Mouse (Mus musculus) retina, embryonic 14.5 days (tissue): ENCODE measurements at regions not wholly inside any gene's neighbourhood (a gene's known extent, or its start where the extent isn't known, plus 50 kb on each side); places are given as distances from the start of the nearest gene placed in this dataset.

Source experiments
- DNase-seq: peaks from one replicate; pipeline ENCODE4 v3.0.0-alpha.2; 2015; ENCODE audit warnings: low spot score

GRCm38 (mm10) chr1:80030635-80031034, 169.7 kb upstream of the Serpine2 start:
- DNase-seq, result no peak

GRCm38 (mm10) chr1:80030224-80030623, 169.2 kb upstream of the Serpine2 start:
- no peak for DNase-seq

- no peak for DNase-seq
Observed at GRCm38 (mm10) chr1:80025863-80026616, 165.1 kb upstream of the Serpine2 start.

GRCm38 (mm10) chr1:80023518-80024095, 162.6 kb upstream of the Serpine2 start:
- DNase-seq, result no peak

- no peak for DNase-seq
Observed at GRCm38 (mm10) chr1:80021866-80022265, 160.9 kb upstream of the Serpine2 start.

GRCm38 (mm10) chr1:80018391-80019065, 157.5 kb upstream of the Serpine2 start:
- DNase-seq, result no peak

GRCm38 (mm10) chr1:80015474-80015873, 154.5 kb upstream of the Serpine2 start:
- DNase-seq, result no peak

GRCm38 (mm10) chr1:80014586-80014985, 153.6 kb upstream of the Serpine2 start:
- no peak for DNase-seq

- DNase-seq, result no peak
Observed at GRCm38 (mm10) chr1:80010724-80011123, 149.7 kb upstream of the Serpine2 start.

- no peak for DNase-seq
Observed at GRCm38 (mm10) chr1:79999081-79999480, 138.1 kb upstream of the Serpine2 start.

- DNase-seq, result no peak
Observed at GRCm38 (mm10) chr1:79997911-79998310, 136.9 kb upstream of the Serpine2 start.

- no peak for DNase-seq
Observed at GRCm38 (mm10) chr1:79997456-79997855, 136.5 kb upstream of the Serpine2 start.

GRCm38 (mm10) chr1:79984721-79985120, 123.7 kb upstream of the Serpine2 start:
- DNase-seq, result no peak

GRCm38 (mm10) chr1:79982678-79983280, 121.8 kb upstream of the Serpine2 start:
- DNase-seq, result no peak

GRCm38 (mm10) chr1:79979863-79980262, 118.9 kb upstream of the Serpine2 start:
- no peak for DNase-seq

GRCm38 (mm10) chr1:79978156-79978555, 117.2 kb upstream of the Serpine2 start:
- DNase-seq, result no peak

GRCm38 (mm10) chr1:79956121-79956520, 95.1 kb upstream of the Serpine2 start:
- no peak for DNase-seq

- no peak for DNase-seq
Observed at GRCm38 (mm10) chr1:79944231-79944630, 83.3 kb upstream of the Serpine2 start.

GRCm38 (mm10) chr1:79932435-79932834, 71.5 kb upstream of the Serpine2 start:
- no peak for DNase-seq

GRCm38 (mm10) chr1:79927740-79928139, 66.8 kb upstream of the Serpine2 start:
- DNase-seq, result no peak

- DNase-seq, result no peak
Observed at GRCm38 (mm10) chr1:79925776-79926175, 64.8 kb upstream of the Serpine2 start.

- no peak for DNase-seq
Observed at GRCm38 (mm10) chr1:79921890-79922289, 60.9 kb upstream of the Serpine2 start.

- DNase-seq, result no peak
Observed at GRCm38 (mm10) chr1:79921333-79921732, 60.4 kb upstream of the Serpine2 start.
